Mouse (Mus musculus) MN1 (cell line): ENCODE results near the gene Ccdc15.

Experiments
- DNase-seq: peaks from one replicate; pipeline ENCODE4 v3.0.0-alpha.2; 2016; ENCODE audit warnings: low spot score

Ccdc15 gene

GRCm38 (mm10) chr9:37347988-37348642 is at the start of gene Ccdc15:
TSS of gene Ccdc15 (minus strand) at chr9:37348432.
- DNase-seq = peak; percentile 94

- no peak for DNase-seq
These were observed 45.4 kb upstream of the Ccdc15 start for GRCm38 (mm10) chr9:37393482-37394131.

- DNase-seq = no peak
These were observed 43.8 kb upstream of the Ccdc15 start for GRCm38 (mm10) chr9:37392071-37392470.

- no peak for DNase-seq
These were observed 42.7 kb upstream of the Ccdc15 start for GRCm38 (mm10) chr9:37390891-37391290.

GRCm38 (mm10) chr9:37384284-37385182 is 36.3 kb upstream of the Ccdc15 start:
- no peak for DNase-seq

GRCm38 (mm10) chr9:37383161-37383560 is 34.9 kb upstream of the Ccdc15 start:
- DNase-seq = no peak

- DNase-seq = no peak
These were observed 27.5 kb upstream of the Ccdc15 start for GRCm38 (mm10) chr9:37375718-37376117.

GRCm38 (mm10) chr9:37371232-37371801 is 23.1 kb upstream of the Ccdc15 start:
- no peak for DNase-seq

- DNase-seq = no peak
These were observed 20.6 kb upstream of the Ccdc15 start for GRCm38 (mm10) chr9:37368860-37369259.

GRCm38 (mm10) chr9:37368081-37368830 is 20.0 kb upstream of the Ccdc15 start:
- no peak for DNase-seq

- no peak for DNase-seq
These were observed 19.3 kb upstream of the Ccdc15 start, which contains the start of gene Hepacam for GRCm38 (mm10) chr9:37367301-37368080. TSS of gene Hepacam (plus strand) at chr9:37367351.

- DNase-seq = no peak
These were observed 17.5 kb upstream of the Ccdc15 start for GRCm38 (mm10) chr9:37365706-37366105.

GRCm38 (mm10) chr9:37364392-37364791 is 16.2 kb upstream of the Ccdc15 start:
- DNase-seq = no peak

- DNase-seq = no peak
These were observed 15.3 kb upstream of the Ccdc15 start for GRCm38 (mm10) chr9:37363551-37363950.

GRCm38 (mm10) chr9:37362881-37363280 is 14.6 kb upstream of the Ccdc15 start:
- DNase-seq = no peak

GRCm38 (mm10) chr9:37362084-37362483 is 13.9 kb upstream of the Ccdc15 start:
- DNase-seq = no peak

GRCm38 (mm10) chr9:37359331-37360220 is 11.3 kb upstream of the Ccdc15 start:
- DNase-seq = no peak

- DNase-seq = no peak
These were observed 10.6 kb upstream of the Ccdc15 start for GRCm38 (mm10) chr9:37358713-37359330.

GRCm38 (mm10) chr9:37354485-37354884 is 6.3 kb upstream of the Ccdc15 start:
- DNase-seq = no peak
